Mouse (Mus musculus) ES-Bruce4 (cell line): ENCODE data around the gene Rcsd1. TPM values are rescaled to one million over a fixed set of nuclear protein-coding genes. Genes with fewer than 3 reads are reported as not detected.

Experiments used
- H3K27ac ChIP-seq: 2 replicates; pipeline ENCODE4 v1.5.1; 2012; ENCODE audit warnings: low read length, inconsistent platforms; ENCODE audit not compliant: insufficient read depth
- H3K27me3 ChIP-seq: 2 replicates; pipeline ENCODE4 v1.6.1; 2012; ENCODE audit warnings: mild to moderate bottlenecking, low read length, inconsistent platforms; ENCODE audit not compliant: control insufficient read depth, poor library complexity, insufficient read depth, severe bottlenecking
- H3K36me3 ChIP-seq: 2 replicates; pipeline ENCODE4 v1.6.1; 2012; ENCODE audit warnings: inconsistent platforms, mild to moderate bottlenecking, low read length, moderate library complexity; ENCODE audit not compliant: control insufficient read depth, poor library complexity, insufficient read depth, severe bottlenecking
- H3K4me1 ChIP-seq: one replicate; pipeline ENCODE4 v1.8.1; 2011; ENCODE audit warnings: low read length; ENCODE audit not compliant: control insufficient read depth, insufficient read depth
- H3K4me3 ChIP-seq: 2 replicates; pipeline ENCODE4 v1.5.1; 2011; ENCODE audit warnings: low read depth, mild to moderate bottlenecking, low read length
- H3K9ac ChIP-seq: 2 replicates; pipeline ENCODE4 v1.6.1; 2012; ENCODE audit warnings: low read depth, mild to moderate bottlenecking, inconsistent platforms; ENCODE audit not compliant: poor library complexity, severe bottlenecking
- H3K9me3 ChIP-seq: replicated peaks from 2 replicates; pipeline ENCODE4 v1.6.1; 2012; ENCODE audit warnings: mild to moderate bottlenecking, low read length, inconsistent platforms; ENCODE audit not compliant: control insufficient read depth, poor library complexity, insufficient read depth, severe bottlenecking
- CTCF ChIP-seq: IDR thresholded peaks from one replicate; pipeline ENCODE4 v1.8.1; 2011; ENCODE audit warnings: low read depth, low read length
- EP300 ChIP-seq: IDR thresholded peaks from 2 replicates; pipeline ENCODE4 v1.6.1; 2011; ENCODE audit warnings: low read depth, low read length; ENCODE audit not compliant: insufficient read depth
- POLR2A ChIP-seq: IDR thresholded peaks from one replicate; pipeline ENCODE4 v1.8.1; 2011; ENCODE audit warnings: low read length; ENCODE audit not compliant: insufficient read depth
- polyA plus RNA-seq: library from polyadenylated mRNA; stranded (reverse); fragments of >200 nt; gene quantifications from 2 replicates; pipeline ENCODE4 v1.2.4, GENCODE M21; 2011; ENCODE audit warnings: low read depth; ENCODE audit not compliant: missing spikeins, insufficient read depth, insufficient read length

Gene Rcsd1
- polyA plus RNA-seq, 1 experiment = 2.0 TPM

DNA sequence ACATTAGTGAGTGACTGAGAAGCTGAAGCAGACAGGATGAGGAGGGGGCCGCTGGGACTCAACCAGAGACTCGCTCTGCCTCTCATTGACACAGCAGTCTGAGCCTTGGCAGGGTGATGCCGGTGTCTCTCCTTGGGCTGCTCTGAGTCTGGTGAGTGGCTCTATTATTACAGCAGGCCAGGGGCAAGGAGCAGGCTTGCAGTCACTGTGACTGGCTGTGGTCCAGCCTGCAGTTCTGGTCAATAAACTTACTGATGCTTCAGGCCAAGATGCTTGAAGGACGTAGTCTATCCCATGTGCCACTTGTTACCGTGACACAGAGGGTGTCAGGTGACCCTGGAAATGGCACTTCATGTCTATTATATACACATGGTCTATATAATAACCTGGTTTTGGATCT is 43.8 kb downstream of the Rcsd1 start:
- no peak overlapping the region for H3K4me3 ChIP-seq
- H3K27me3 ChIP-seq = no peaks in the 10 kb centered on the region
- H3K9ac ChIP-seq = no peak overlapping the region
- H3K27ac ChIP-seq = no peak overlapping the region
- no peaks in the 10 kb centered on the region for H3K4me1 ChIP-seq
- H3K36me3 ChIP-seq = no peaks in the 10 kb centered on the region
- no peaks in the 10 kb centered on the region for H3K9me3 ChIP-seq
- no peak for TF ChIP-seq EP300
- no peak for TF ChIP-seq POLR2A
- TF ChIP-seq CTCF = no peak

DNA sequence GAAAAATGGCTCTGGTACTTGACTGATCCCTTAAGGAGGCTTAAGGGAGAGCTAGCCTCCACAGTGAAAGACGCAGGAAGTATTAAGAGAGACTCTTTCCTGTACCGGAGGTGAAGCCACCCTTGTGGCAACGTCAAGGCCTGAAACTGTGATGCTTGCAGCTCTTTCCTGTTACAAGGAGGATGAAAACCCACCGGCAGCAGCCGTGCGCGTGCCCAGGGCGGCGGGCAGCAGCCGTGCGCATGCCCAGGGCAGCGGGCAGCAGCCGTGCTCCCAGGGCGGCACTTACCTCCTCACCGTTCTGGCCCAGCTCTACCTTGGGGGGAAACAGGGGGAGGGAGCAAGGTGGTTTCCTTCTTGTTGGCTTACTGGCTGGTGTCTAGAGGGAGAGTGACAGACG is 46.3 kb downstream of the Rcsd1 start:
- Histone ChIP-seq H3K27me3 (no peaks in the 10 kb centered on the region), H3K36me3 (no peaks in the 10 kb centered on the region), H3K27ac (no peak overlapping the region), H3K9ac (no peak overlapping the region), H3K4me3 (no peak overlapping the region), H3K4me1 (no peaks in the 10 kb centered on the region), H3K9me3 (no peaks in the 10 kb centered on the region)
- TF ChIP-seq CTCF (no peak), POLR2A (no peak), EP300 (no peak)

DNA sequence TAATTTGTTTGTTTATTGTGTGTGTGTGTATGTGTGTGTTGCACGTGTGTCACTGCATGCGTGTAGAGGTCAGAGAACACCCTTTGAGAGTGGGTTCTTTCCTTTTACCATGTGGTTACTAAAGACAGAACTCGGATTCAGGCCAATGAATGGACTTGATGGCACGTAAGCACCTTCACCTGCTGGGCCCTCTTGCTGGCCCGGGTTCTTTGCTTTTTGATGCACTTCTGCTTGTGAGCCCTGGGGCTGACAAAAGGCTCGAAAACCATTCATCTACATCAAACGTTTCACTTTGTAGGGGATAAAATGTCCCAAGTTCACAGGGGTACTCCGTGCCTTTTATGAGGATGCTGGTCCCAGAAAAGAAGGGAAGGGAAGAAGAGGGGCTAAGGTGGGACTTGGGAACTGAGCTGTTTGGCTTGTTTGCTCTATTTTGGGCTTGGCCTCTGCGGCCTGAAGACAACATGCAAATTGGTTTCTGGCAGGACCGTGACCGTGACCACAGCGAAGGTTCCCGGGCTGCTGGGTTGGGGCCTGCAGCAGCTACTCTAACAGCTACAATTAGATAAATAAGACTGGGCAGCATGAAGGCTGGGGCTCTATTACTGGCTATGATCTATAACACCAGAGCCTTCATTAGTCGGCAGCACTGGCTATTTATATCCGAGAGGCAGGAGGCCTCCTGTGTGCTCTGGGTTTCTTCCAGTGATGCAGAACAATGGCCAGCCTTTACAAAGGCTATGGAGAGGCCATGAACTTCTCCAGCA is 46.9 kb downstream of the Rcsd1 start:
- no peaks in the 10 kb centered on the region for H3K27me3 ChIP-seq
- TF ChIP-seq EP300 = no peak
- no peak for TF ChIP-seq CTCF
- TF ChIP-seq POLR2A = no peak
- H3K9ac ChIP-seq = no peak overlapping the region
- no peaks in the 10 kb centered on the region for H3K9me3 ChIP-seq
- H3K36me3 ChIP-seq = no peaks in the 10 kb centered on the region
- H3K4me1 ChIP-seq = no peaks in the 10 kb centered on the region
- H3K4me3 ChIP-seq = no peak overlapping the region
- no peak overlapping the region for H3K27ac ChIP-seq

DNA sequence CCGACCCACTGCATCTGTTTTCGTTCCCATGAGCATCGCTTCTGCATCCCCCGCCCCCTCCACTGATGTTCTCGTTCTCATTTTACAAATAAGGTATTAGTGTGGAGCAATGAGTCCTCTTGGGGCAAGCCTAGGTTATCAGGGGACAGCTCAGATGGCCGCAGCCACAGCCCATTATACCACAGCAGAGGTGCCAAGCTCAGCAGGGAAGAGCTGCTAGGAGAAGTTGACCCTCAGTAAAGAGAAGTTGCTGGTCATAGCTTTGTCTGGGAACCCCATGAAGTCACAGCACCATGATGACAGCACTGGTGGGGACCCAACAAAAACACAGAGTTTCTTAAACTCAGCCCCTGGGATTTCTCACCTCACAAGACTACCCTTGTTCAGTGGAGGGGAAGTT is 47.8 kb downstream of the Rcsd1 start:
- Histone ChIP-seq H3K36me3 (no peaks in the 10 kb centered on the region), H3K4me1 (no peaks in the 10 kb centered on the region), H3K27me3 (no peaks in the 10 kb centered on the region), H3K4me3 (no peak overlapping the region), H3K27ac (no peak overlapping the region), H3K9ac (no peak overlapping the region), H3K9me3 (no peaks in the 10 kb centered on the region)
- TF ChIP-seq CTCF = no peak

DNA sequence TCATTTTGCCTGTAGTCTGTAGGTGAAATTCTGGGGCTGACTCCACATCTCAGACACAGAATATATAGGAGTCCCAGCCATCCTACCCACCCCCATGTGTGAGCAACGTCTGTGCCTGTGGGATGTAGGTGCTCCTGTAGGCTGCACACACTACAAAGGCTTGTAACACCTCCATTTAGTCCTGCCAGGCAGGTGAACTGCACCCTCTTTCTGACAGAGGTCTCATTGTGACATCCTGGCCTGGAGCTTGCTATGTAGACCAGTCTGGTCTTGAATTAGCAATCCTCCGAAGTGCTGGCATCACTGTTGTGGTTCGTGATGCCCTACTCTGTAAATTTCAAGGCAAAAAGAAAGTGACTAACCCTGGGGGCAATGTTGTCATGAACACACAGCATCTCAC is 48.4 kb downstream of the Rcsd1 start:
- no peaks in the 10 kb centered on the region for H3K9me3 ChIP-seq
- no peak overlapping the region for H3K9ac ChIP-seq
- no peaks in the 10 kb centered on the region for H3K36me3 ChIP-seq
- no peaks in the 10 kb centered on the region for H3K4me1 ChIP-seq
- no peak for TF ChIP-seq EP300
- no peak for TF ChIP-seq POLR2A
- TF ChIP-seq CTCF = no peak
- no peaks in the 10 kb centered on the region for H3K27me3 ChIP-seq
- no peak overlapping the region for H3K27ac ChIP-seq
- H3K4me3 ChIP-seq = no peak overlapping the region

DNA sequence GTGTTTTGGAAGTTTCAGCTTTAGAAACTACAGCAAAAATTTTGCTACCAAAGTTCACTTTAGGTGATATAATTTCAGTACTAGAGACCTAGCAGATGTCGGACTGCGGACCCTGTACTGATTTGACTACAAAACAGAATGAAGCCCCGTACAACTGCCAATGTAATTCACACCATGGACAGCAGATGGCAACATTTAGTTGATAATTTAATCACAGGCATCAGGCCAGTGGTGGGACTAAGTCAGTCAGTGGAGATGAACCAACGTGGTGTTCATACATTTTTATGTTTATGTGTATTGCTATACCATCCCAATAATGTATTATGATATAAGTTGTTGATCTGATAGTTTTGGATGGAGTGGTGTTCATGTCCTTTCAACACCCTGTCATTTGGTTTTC is 48.8 kb downstream of the Rcsd1 start:
- H3K27me3 ChIP-seq = no peaks in the 10 kb centered on the region
- H3K9ac ChIP-seq = no peak overlapping the region
- H3K4me1 ChIP-seq = no peaks in the 10 kb centered on the region
- no peak overlapping the region for H3K4me3 ChIP-seq
- TF ChIP-seq CTCF (no peak), EP300 (no peak), POLR2A (no peak)
- H3K27ac ChIP-seq = no peak overlapping the region
- H3K36me3 ChIP-seq = no peaks in the 10 kb centered on the region
- H3K9me3 ChIP-seq = no peaks in the 10 kb centered on the region
